Mouse (Mus musculus): ENCODE measurements at regions not wholly inside any gene's neighbourhood (a gene's known extent, or its start where the extent isn't known, plus 50 kb on each side); places are given as distances from the start of the nearest gene placed in this dataset.

- WGBS: 76% methylated on average over 3 of the region's 3 CpGs
- H3K27me3 ChIP-seq (ENCODE audit: control insufficient read depth, insufficient read depth, low read length): no peaks in the 10 kb centered on the region
- H3K36me3 ChIP-seq (ENCODE audit: control insufficient read depth, insufficient read depth, low read length): peaks cover 6% of the 10 kb centered on the region; the same call in 1 of the 2 replicates
- DNase-seq: no peak
- no peaks in the 10 kb centered on the region for H3K79me2 ChIP-seq (replicated peaks; ENCODE audit: control insufficient read depth, insufficient read depth, low read length)
- H3K4me1 ChIP-seq (ENCODE audit: control insufficient read depth, insufficient read depth, low read length): peaks cover 4% of the 10 kb centered on the region
- H3K9ac ChIP-seq (ENCODE audit: low read depth, low read length): no peak overlapping the region
- no peak overlapping the region for H3K27ac ChIP-seq
- TF ChIP-seq EP300 (IDR thresholded peaks at IDR 0.05; ENCODE audit: insufficient read depth, low read depth, low read length) (no peak), POLR2A (IDR thresholded peaks at IDR 0.05; ENCODE audit: insufficient read depth, low read depth, low read length) (no peak), CTCF (IDR thresholded peaks at IDR 0.05) (no peak)
- intact Hi-C loops (cut with DNase I): no loop called here
- H3K4me3 ChIP-seq: no peak overlapping the region
Measured at GRCm38 (mm10) chr16:50001662-50002455, 201.5 kb downstream of the Cd47 start.

- no peaks in the 10 kb centered on the region for H3K27me3 ChIP-seq (ENCODE audit: control insufficient read depth, insufficient read depth, low read length)
- H3K27ac ChIP-seq: no peak overlapping the region
- no peak for DNase-seq
- H3K4me3 ChIP-seq: no peak overlapping the region
- H3K79me2 ChIP-seq (replicated peaks; ENCODE audit: control insufficient read depth, insufficient read depth, low read length): no peaks in the 10 kb centered on the region
- peaks cover 5% of the 10 kb centered on the region; the same call in 1 of the 2 replicates for H3K36me3 ChIP-seq (ENCODE audit: control insufficient read depth, insufficient read depth, low read length)
- TF ChIP-seq POLR2A (IDR thresholded peaks at IDR 0.05; ENCODE audit: insufficient read depth, low read depth, low read length) (no peak), CTCF (IDR thresholded peaks at IDR 0.05) (no peak), EP300 (IDR thresholded peaks at IDR 0.05; ENCODE audit: insufficient read depth, low read depth, low read length) (no peak)
- intact Hi-C loops (cut with DNase I): no loop called here
- H3K9ac ChIP-seq (ENCODE audit: low read depth, low read length): no peak overlapping the region
- WGBS: 81% methylated on average over 3 of the region's 3 CpGs
- peaks cover 2% of the 10 kb centered on the region for H3K4me1 ChIP-seq (ENCODE audit: control insufficient read depth, insufficient read depth, low read length)
Measured at GRCm38 (mm10) chr16:50002456-50002788, 202.1 kb downstream of the Cd47 start.

GRCm38 (mm10) chr16:50009046-50009445, 208.7 kb downstream of the Cd47 start:
- no peaks in the 10 kb centered on the region for H3K79me2 ChIP-seq (replicated peaks; ENCODE audit: control insufficient read depth, insufficient read depth, low read length)
- no peak for DNase-seq
- no peaks in the 10 kb centered on the region for H3K27me3 ChIP-seq (ENCODE audit: control insufficient read depth, insufficient read depth, low read length)
- no peaks in the 10 kb centered on the region for H3K36me3 ChIP-seq (ENCODE audit: control insufficient read depth, insufficient read depth, low read length)
- H3K4me1 ChIP-seq (ENCODE audit: control insufficient read depth, insufficient read depth, low read length): peaks cover 1% of the 10 kb centered on the region
- WGBS: 86% methylated on average over 3 of the region's 3 CpGs
- H3K9ac ChIP-seq (ENCODE audit: low read depth, low read length): no peak overlapping the region
- intact Hi-C loops (cut with DNase I): no loop called here
- TF ChIP-seq EP300 (IDR thresholded peaks at IDR 0.05; ENCODE audit: insufficient read depth, low read depth, low read length): no peak
- TF ChIP-seq POLR2A (IDR thresholded peaks at IDR 0.05; ENCODE audit: insufficient read depth, low read depth, low read length): no peak
- no peak for TF ChIP-seq CTCF (IDR thresholded peaks at IDR 0.05)
- no peak overlapping the region for H3K4me3 ChIP-seq
- H3K27ac ChIP-seq: no peak overlapping the region

- Histone ChIP-seq H3K4me3 (no peak overlapping the region), H3K9ac (ENCODE audit: low read depth, low read length) (no peak overlapping the region), H3K27me3 (ENCODE audit: control insufficient read depth, insufficient read depth, low read length) (no peaks in the 10 kb centered on the region), H3K79me2 (replicated peaks; ENCODE audit: control insufficient read depth, insufficient read depth, low read length) (no peaks in the 10 kb centered on the region), H3K4me1 (ENCODE audit: control insufficient read depth, insufficient read depth, low read length) (peaks cover 1% of the 10 kb centered on the region), H3K27ac (no peak overlapping the region), H3K36me3 (ENCODE audit: control insufficient read depth, insufficient read depth, low read length) (no peaks in the 10 kb centered on the region)
- no peak for TF ChIP-seq EP300 (IDR thresholded peaks at IDR 0.05; ENCODE audit: insufficient read depth, low read depth, low read length)
- TF ChIP-seq CTCF (IDR thresholded peaks at IDR 0.05): no peak
- TF ChIP-seq POLR2A (IDR thresholded peaks at IDR 0.05; ENCODE audit: insufficient read depth, low read depth, low read length): no peak
- DNase-seq: peak; percentile 42 to 57
- intact Hi-C loops (cut with DNase I): no loop called here
- WGBS: 20% methylated on average over 6 of the region's 6 CpGs
Measured at GRCm38 (mm10) chr16:50009542-50009941, 209.2 kb downstream of the Cd47 start.

GRCm38 (mm10) chr16:50010074-50010473, 209.7 kb downstream of the Cd47 start:
- Histone ChIP-seq H3K4me3 (no peak overlapping the region), H3K79me2 (replicated peaks; ENCODE audit: control insufficient read depth, insufficient read depth, low read length) (no peaks in the 10 kb centered on the region), H3K4me1 (ENCODE audit: control insufficient read depth, insufficient read depth, low read length) (peaks cover 1% of the 10 kb centered on the region), H3K27me3 (ENCODE audit: control insufficient read depth, insufficient read depth, low read length) (no peaks in the 10 kb centered on the region), H3K9ac (ENCODE audit: low read depth, low read length) (no peak overlapping the region), H3K27ac (peak overlapping the region; percentile 44), H3K36me3 (ENCODE audit: control insufficient read depth, insufficient read depth, low read length) (no peaks in the 10 kb centered on the region)
- intact Hi-C loops (cut with DNase I): loop anchor here (5.0 kb wide), 1 partner anchor 308 kb away; no protein-coding TSS in a partner anchor
- DNase-seq: no peak
- TF ChIP-seq CTCF (IDR thresholded peaks at IDR 0.05) (no peak), POLR2A (IDR thresholded peaks at IDR 0.05; ENCODE audit: insufficient read depth, low read depth, low read length) (no peak), EP300 (IDR thresholded peaks at IDR 0.05; ENCODE audit: insufficient read depth, low read depth, low read length) (no peak)
- WGBS: 57% methylated on average over 5 of the region's 5 CpGs

GRCm38 (mm10) chr16:50010532-50010971, 210.2 kb downstream of the Cd47 start:
- WGBS: 35% methylated on average over 6 of the region's 6 CpGs
- DNase-seq: peak; percentile 48 to 71
- no peaks in the 10 kb centered on the region for H3K36me3 ChIP-seq (ENCODE audit: control insufficient read depth, insufficient read depth, low read length)
- intact Hi-C loops (cut with DNase I): loop anchor here (5.0 kb wide), 1 partner anchor 308 kb away; no protein-coding TSS in a partner anchor
- H3K27ac ChIP-seq: peak overlapping the region; percentile 44
- no peak for TF ChIP-seq CTCF (IDR thresholded peaks at IDR 0.05)
- no peak for TF ChIP-seq EP300 (IDR thresholded peaks at IDR 0.05; ENCODE audit: insufficient read depth, low read depth, low read length)
- TF ChIP-seq POLR2A (IDR thresholded peaks at IDR 0.05; ENCODE audit: insufficient read depth, low read depth, low read length): no peak
- H3K4me3 ChIP-seq: no peak overlapping the region
- H3K9ac ChIP-seq (ENCODE audit: low read depth, low read length): no peak overlapping the region
- H3K4me1 ChIP-seq (ENCODE audit: control insufficient read depth, insufficient read depth, low read length): peaks cover 1% of the 10 kb centered on the region
- no peaks in the 10 kb centered on the region for H3K79me2 ChIP-seq (replicated peaks; ENCODE audit: control insufficient read depth, insufficient read depth, low read length)
- no peaks in the 10 kb centered on the region for H3K27me3 ChIP-seq (ENCODE audit: control insufficient read depth, insufficient read depth, low read length)
